Mouse (Mus musculus) intestine, embryonic 16.5 days (tissue): ENCODE results near the gene Sbno2. TPM values are rescaled to one million over a fixed set of nuclear protein-coding genes. Genes with fewer than 3 reads are reported as not detected.

Experiments used
- ATAC-seq: fragments of 200-750 bp; cut with Nextera tagmentation; 2 replicates; pipeline ENCODE4 v1.8.0; 2017; ENCODE audit warnings: moderate TSS enrichment, moderate library complexity
- H3K27ac ChIP-seq: fragments of 300-500 bp; sonication (generic); 2 replicates; pipeline ENCODE4 v1.5.1; 2014; ENCODE audit warnings: mild to moderate bottlenecking, low read length
- H3K27me3 ChIP-seq: fragments of 300-500 bp; sonication (generic); replicated peaks from 2 replicates; pipeline ENCODE4 v1.6.1; 2014; ENCODE audit warnings: low read length, control low read depth, mixed read lengths; ENCODE audit not compliant: control insufficient read depth, insufficient read depth
- H3K36me3 ChIP-seq: fragments of 300-500 bp; sonication (generic); 2 replicates; pipeline ENCODE4 v1.6.1; 2014; ENCODE audit warnings: low read length, control low read depth; ENCODE audit not compliant: control insufficient read depth, insufficient read depth
- H3K4me1 ChIP-seq: fragments of 300-500 bp; sonication (generic); 2 replicates; pipeline ENCODE4 v1.6.1; 2014; ENCODE audit warnings: low read length, control low read depth, mixed read lengths; ENCODE audit not compliant: control insufficient read depth, insufficient read depth
- H3K4me2 ChIP-seq: fragments of 300-500 bp; sonication (generic); 2 replicates; pipeline ENCODE4 v1.6.1; 2014; ENCODE audit warnings: low read depth, low read length, control low read depth
- H3K4me3 ChIP-seq: fragments of 300-500 bp; sonication (generic); 2 replicates; pipeline ENCODE4 v1.5.1; 2014; ENCODE audit warnings: mild to moderate bottlenecking, low read length
- H3K9ac ChIP-seq: fragments of 300-500 bp; sonication (generic); 2 replicates; pipeline ENCODE4 v1.6.1; 2014; ENCODE audit warnings: low read depth, low read length
- H3K9me3 ChIP-seq: fragments of 300-500 bp; sonication (generic); 2 replicates; pipeline ENCODE4 v1.6.1; 2016; ENCODE audit warnings: low read length, control low read depth; ENCODE audit not compliant: control insufficient read depth
- WGBS: fragments of 180-500 bp; shearing (Covaris S2); extraction: QIAGEN DNeasy Blood & Tissue Kit; methylation state at CpG from one replicate; pipeline ENCODE4 v1.1.7; 2014; 5-methylcytosine and 5-hydroxymethylcytosine counted together
- polyA plus RNA-seq: library from polyadenylated mRNA; unstranded; fragments of >200 nt; fragmentation: Nextera tagmentation; extraction: Ambion mirVana; gene quantifications from 2 replicates; pipeline ENCODE4 v1.2.1, GENCODE M21; 2015

Sbno2 gene
- polyA plus RNA-seq, 1 experiment from 2014 or later, result 13.4 TPM

DNA sequence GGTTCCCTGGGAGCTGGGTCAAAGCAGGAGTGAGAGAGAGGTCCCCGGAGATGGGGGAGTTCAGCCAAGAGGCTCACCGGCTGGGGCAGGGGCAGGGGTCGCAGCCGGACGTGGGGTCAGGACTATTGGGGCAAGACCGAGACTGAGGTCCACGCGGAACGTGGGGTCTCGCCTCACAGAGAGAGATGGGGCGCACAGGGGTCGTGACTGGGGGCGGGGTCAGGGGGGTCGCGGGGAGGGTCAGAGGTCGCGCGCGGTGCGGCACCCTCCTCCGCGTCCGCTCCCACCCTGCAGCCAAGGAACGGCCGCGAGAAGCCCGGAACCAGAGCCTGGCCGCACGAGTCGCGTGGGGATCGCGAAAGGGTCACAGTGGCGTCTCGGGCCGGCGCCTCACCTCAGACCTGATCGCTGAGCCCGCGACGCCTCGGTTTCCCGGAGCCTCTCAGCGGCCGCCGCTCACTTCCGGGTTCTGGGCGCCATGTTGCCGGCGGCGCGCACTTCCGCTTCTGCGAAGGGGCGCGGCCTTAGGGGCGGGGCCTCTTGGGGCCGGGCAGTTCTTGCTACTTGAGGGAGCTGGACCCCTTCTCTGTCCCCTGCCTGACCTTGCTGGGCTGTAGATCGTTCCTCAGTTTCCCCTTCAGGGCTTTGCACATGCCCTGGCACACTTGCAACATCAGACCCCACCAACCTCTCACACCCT is 3.0 kb downstream of the Sbno2 start:
- Histone ChIP-seq H3K4me1 (peaks cover 53% of the 10 kb centered on the region), H3K9me3 (no peaks in the 10 kb centered on the region), H3K9ac (peak overlapping the region; percentile 97), H3K36me3 (no peaks in the 10 kb centered on the region), H3K27me3 (no peaks in the 10 kb centered on the region), H3K4me3 (peak overlapping the region; percentile 89), H3K27ac (peak overlapping the region; percentile 73), H3K4me2 (peak overlapping the region; percentile 85)
- under 1% methylated on average over 47 of the region's 59 CpGs for WGBS
- ATAC-seq, result peak; percentile 75

DNA sequence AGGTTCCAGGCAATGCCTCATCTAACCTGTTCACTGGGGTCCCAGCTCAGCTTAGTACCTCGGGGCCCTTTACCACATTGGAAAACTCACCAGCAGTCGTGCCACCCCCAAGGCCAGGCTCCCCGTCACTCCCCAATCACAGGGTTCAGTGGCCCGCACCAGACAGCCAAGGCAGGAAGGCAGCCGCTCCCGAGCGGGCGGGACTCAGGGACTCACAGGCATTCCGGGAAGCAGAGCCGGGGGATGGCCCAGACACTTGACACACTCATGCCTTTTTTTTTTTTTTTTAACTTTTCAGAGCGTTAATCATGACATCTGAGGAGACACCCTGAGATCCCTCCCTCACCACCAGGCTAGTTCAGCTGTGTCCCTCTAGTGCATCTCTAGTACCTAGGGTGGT is 4.4 kb downstream of the Sbno2 start:
- WGBS, result 38% methylated on average over 11 of the region's 11 CpGs
- Histone ChIP-seq H3K4me1 (peaks cover 58% of the 10 kb centered on the region), H3K4me3 (peak overlapping the region; percentile 89), H3K4me2 (peak overlapping the region; percentile 85), H3K27ac (peak overlapping the region; percentile 16; the same call in 1 of the 2 replicates), H3K9me3 (no peaks in the 10 kb centered on the region), H3K27me3 (no peaks in the 10 kb centered on the region), H3K36me3 (no peaks in the 10 kb centered on the region), H3K9ac (peak overlapping the region; percentile 97)
- ATAC-seq, result peak; percentile 17; the same call in 1 of the 2 replicates

DNA sequence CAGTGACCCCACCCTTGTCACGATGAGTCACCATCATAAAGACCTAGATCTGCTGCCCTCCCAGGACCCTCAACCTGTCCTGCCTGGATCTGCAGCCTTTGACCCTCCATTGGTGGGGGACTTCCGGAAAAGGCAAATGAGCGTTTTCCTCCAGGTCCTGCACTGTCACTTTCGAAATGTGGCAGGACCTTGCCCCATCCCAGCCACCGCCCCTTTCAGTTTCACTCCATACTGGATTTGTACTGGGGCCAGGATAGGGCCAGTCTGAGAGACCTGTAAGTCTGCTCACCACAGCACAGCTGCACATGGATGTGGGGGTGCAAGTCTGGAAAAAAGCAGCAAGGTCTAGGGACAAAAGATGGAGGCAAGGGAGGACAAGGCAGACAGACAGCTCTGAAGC is 6.7 kb downstream of the Sbno2 start:
- H3K27me3 ChIP-seq, result no peaks in the 10 kb centered on the region
- H3K4me1 ChIP-seq, result peaks cover 59% of the 10 kb centered on the region
- no peaks in the 10 kb centered on the region for H3K36me3 ChIP-seq
- 0 out of 2 replicates have a peak overlapping the region, but pooled peaks have one; percentile 4 for H3K4me3 ChIP-seq
- peak overlapping the region; percentile 34; the same call in 1 of the 2 replicates for H3K4me2 ChIP-seq
- peak; percentile 61 for ATAC-seq
- H3K9ac ChIP-seq, result no peak overlapping the region
- H3K27ac ChIP-seq, result no peak overlapping the region
- H3K9me3 ChIP-seq, result no peaks in the 10 kb centered on the region
- WGBS, result 60% methylated on average over 5 of the region's 5 CpGs

DNA sequence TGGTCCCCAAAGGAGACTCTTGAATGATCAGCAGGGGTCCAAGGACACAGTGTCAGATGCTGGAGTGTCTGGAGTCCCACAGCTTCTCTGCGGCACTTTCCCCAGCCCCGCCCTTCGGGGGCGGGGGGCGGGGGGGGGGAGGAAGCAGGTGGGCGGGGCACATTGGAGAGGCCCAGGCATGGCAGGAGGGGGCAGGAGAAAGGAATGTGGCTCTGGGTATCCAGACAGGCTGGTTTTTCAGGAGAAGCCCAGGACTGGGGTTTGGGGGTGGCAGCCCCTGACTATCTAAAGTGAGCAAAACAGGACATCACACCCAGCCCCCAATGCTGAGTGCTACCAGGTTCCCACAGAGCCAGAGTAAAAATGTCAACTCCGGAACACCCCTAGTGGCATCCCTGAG is 8.1 kb downstream of the Sbno2 start:
- Histone ChIP-seq H3K9ac (no peak overlapping the region), H3K4me2 (no peak overlapping the region), H3K4me1 (peaks cover 53% of the 10 kb centered on the region), H3K36me3 (no peaks in the 10 kb centered on the region), H3K9me3 (no peaks in the 10 kb centered on the region), H3K27me3 (no peaks in the 10 kb centered on the region), H3K4me3 (no peak overlapping the region), H3K27ac (no peak overlapping the region)
- 14% methylated on average over 5 of the region's 7 CpGs for whole genome bisulfite sequencing
- peak; percentile 11; the same call in 1 of the 2 replicates for ATAC-seq

DNA sequence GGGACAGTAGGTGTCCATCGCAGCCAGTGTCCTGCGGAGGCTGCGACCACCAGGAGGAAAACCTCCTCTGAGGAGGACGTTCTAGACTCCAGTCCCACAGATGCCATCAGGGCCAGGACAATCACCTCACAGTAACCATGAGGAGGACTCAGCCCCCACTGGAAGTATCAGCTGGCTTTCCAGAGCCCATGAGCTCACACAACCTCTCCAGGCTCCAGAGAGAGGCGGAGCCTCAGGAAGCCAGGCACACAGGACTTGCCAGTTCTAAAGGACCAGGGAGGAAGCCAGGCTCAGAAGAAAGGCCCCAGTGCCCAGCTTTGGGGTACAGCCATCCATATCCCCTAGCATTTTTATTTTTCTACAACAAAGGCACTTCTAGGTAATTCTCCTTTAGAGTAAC is 9.8 kb downstream of the Sbno2 start:
- no peak for ATAC-seq
- no peak overlapping the region for H3K27ac ChIP-seq
- no peak overlapping the region for H3K9ac ChIP-seq
- no peak overlapping the region for H3K4me2 ChIP-seq
- H3K36me3 ChIP-seq, result no peaks in the 10 kb centered on the region
- H3K4me3 ChIP-seq, result no peak overlapping the region
- 88% methylated on average over 5 of the region's 5 CpGs for WGBS
- no peaks in the 10 kb centered on the region for H3K9me3 ChIP-seq
- H3K27me3 ChIP-seq, result no peaks in the 10 kb centered on the region
- peaks cover 39% of the 10 kb centered on the region for H3K4me1 ChIP-seq

DNA sequence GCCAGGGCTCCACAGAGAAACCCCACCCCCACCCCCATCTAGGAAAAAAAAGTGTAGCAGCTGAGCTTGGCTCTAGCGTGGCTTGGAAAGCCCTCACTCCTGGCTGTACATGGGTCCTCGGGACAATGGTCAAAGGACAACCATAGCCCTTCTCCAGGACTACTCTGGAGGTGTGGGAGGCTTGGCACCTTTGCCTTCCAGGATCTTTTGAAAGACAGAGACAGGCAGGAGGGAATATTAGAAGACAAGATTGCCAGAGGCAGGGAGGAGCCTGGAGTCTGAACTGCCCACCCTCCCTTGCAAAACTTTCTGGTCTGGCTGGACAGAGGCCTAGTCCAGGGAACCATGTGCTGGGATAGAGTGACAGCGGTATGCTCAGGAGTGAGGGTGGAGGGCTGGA is 10.7 kb downstream of the Sbno2 start:
- no peaks in the 10 kb centered on the region for H3K36me3 ChIP-seq
- H3K27me3 ChIP-seq, result no peaks in the 10 kb centered on the region
- no peaks in the 10 kb centered on the region for H3K9me3 ChIP-seq
- no peak overlapping the region for H3K4me2 ChIP-seq
- peaks cover 31% of the 10 kb centered on the region for H3K4me1 ChIP-seq
- 85% methylated on average over 3 of the region's 3 CpGs for WGBS
- H3K9ac ChIP-seq, result no peak overlapping the region
- H3K27ac ChIP-seq, result no peak overlapping the region
- no peak overlapping the region for H3K4me3 ChIP-seq
- no peak for ATAC-seq

DNA sequence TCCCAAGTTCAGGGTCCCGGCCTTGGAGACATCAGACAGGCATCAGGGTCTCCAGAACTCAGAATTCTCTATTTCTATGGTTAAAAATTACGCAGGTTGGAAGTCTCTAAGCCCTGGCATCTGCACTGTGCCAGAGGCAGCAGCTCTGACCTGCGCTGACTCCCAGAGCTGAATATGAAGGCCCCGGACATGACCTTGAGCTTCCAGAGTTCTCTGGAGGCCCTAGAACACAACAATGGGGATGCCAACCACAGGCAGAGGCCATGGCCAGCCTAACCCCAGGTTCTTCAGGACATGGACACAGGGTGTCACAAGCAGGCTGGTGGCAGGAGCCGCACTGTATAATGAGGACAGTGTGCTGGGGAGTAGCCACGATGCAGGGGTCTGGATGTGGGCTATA is 11.3 kb downstream of the Sbno2 start:
- peaks cover 25% of the 10 kb centered on the region for H3K4me1 ChIP-seq
- 96% methylated on average over 6 of the region's 6 CpGs for WGBS
- no peak for ATAC-seq
- no peaks in the 10 kb centered on the region for H3K36me3 ChIP-seq
- H3K27ac ChIP-seq, result no peak overlapping the region
- H3K4me3 ChIP-seq, result no peak overlapping the region
- no peaks in the 10 kb centered on the region for H3K9me3 ChIP-seq
- no peak overlapping the region for H3K4me2 ChIP-seq
- no peaks in the 10 kb centered on the region for H3K27me3 ChIP-seq
- H3K9ac ChIP-seq, result no peak overlapping the region

DNA sequence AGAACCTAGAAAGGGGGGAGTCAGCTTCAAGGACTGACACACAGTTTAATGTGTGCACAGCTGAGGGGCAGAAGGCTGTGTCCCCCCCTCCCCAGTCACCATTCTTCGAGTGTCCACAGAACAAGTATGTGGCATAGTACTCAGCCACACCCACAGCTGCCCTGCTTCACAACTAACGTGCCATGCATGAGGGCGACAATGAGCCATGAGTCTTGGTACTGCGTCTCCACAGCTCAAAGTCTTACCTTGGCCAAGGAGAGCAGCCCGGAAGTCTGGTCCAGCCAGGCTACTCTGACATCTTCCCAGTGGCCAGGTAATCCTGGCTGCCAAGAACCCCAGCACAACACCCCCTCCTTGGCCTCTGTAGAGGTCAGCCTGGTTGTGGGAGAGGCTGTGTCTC is 12.7 kb downstream of the Sbno2 start:
- no peak overlapping the region for H3K4me3 ChIP-seq
- H3K9me3 ChIP-seq, result no peaks in the 10 kb centered on the region
- H3K9ac ChIP-seq, result no peak overlapping the region
- no peaks in the 10 kb centered on the region for H3K36me3 ChIP-seq
- no peak for ATAC-seq
- H3K27me3 ChIP-seq, result no peaks in the 10 kb centered on the region
- 75% methylated on average over 5 of the region's 5 CpGs for WGBS
- peaks cover 21% of the 10 kb centered on the region for H3K4me1 ChIP-seq
- H3K4me2 ChIP-seq, result no peak overlapping the region
- H3K27ac ChIP-seq, result no peak overlapping the region

DNA sequence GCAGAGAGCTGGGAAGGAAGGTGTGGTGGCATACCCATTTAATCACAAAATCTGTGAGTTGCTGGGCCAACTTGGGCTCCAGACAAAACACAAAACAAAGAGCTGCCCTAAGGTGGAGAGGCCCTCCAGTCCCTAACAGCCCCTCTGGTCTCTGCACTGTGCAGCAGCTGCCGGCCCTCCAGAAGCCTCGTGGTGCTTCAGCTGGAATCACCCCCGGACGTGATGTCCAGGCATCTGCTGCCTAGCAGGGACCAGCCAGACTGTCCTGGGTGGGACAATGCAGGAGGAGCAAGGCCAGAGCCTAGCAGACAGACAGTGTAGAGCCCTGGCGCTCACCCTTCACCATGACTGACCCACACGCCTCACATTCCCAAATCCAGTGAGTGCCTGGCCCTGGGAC is 13.8 kb downstream of the Sbno2 start:
- ATAC-seq, result no peak
- Histone ChIP-seq H3K27ac (no peak overlapping the region), H3K9me3 (no peaks in the 10 kb centered on the region), H3K36me3 (no peaks in the 10 kb centered on the region), H3K9ac (no peak overlapping the region), H3K27me3 (no peaks in the 10 kb centered on the region), H3K4me1 (peaks cover 10% of the 10 kb centered on the region), H3K4me3 (no peak overlapping the region), H3K4me2 (no peak overlapping the region)
- WGBS, result 89% methylated on average over 6 of the region's 6 CpGs

DNA sequence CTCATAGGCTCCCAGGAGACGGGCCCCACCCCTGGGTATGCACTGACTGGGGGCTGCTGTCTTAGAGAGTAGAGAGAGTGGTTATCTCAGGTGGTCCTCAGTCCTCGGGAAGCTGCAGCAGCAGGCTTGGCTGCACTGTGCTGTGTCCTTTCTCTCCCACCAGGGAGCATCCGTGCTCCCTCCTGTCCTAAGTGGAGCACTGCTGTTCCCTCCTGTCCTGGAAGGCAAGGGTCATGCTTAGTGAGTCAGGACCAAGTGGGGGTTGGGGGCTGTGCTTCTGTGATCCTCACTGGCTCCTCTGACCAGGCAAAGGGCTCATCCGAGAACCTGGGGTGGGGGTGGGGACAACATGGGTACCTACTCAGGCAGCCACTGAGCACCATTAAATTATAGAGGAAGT is 16.2 kb downstream of the Sbno2 start:
- peaks cover 6% of the 10 kb centered on the region; the same call in 1 of the 2 replicates for H3K4me1 ChIP-seq
- H3K27me3 ChIP-seq, result no peaks in the 10 kb centered on the region
- no peak overlapping the region for H3K27ac ChIP-seq
- H3K4me3 ChIP-seq, result no peak overlapping the region
- WGBS, result 50% methylated on average over 4 of the region's 4 CpGs
- H3K4me2 ChIP-seq, result no peak overlapping the region
- peak overlapping the region; percentile 14; the same call in 1 of the 2 replicates for H3K9ac ChIP-seq
- no peaks in the 10 kb centered on the region for H3K36me3 ChIP-seq
- no peaks in the 10 kb centered on the region for H3K9me3 ChIP-seq
- no peak for ATAC-seq
